Mouse (Mus musculus): Measurements from ENCODE around the gene Appbp2. TPM values are rescaled to one million over a fixed set of nuclear protein-coding genes. Genes with fewer than 3 reads are reported as not detected.

Appbp2 gene
- 45.3 and 46.5 TPM in 2 replicates for polyA plus RNA-seq (2015; fragmentation: Nextera tagmentation; extraction: Ambion mirVana)

DNA sequence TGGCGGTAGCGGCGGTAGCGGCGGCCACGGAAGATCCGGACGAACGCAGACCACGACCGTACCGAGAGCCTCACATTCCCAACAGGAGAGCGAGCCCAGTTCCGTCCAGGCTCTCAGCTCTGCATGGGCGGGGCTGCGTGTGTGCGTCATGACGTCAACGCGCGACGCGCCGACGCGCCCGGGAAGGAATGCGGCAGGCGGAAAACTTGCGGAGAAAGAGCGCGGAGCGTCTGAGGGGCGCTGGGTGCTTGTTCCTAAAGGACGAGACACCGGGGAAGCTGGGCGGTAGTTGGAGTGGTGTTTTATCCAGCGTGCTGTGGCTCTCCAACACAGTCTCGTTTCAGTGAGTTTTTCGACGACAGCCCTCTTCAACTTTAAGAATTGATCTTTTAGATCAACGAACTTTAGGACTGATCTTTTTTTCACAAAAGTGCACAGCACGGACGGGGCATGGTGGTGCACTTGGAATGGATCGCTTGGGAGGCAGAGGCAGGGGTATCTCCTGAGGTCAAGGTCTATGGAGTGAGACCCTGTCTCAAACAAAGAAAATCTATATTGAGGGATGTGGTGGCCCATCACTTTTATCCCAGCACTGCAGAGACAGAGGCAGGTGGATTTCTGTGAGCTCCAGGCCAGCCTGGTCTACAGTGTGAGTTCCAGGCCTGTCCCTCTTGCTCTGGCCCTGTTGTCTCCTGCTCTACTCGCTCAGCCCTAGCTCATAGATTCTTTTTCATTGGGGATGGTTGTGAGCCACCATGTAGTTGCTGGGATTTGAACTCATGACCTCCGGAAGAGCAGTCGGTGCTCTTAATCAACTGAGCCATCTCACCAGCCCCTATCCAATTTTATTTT is at the start of gene Appbp2:
TSS of gene Appbp2 (minus strand) at position 141 of the 852 bp plus-strand sequence.
- peak within 1 kb of the TSS; percentile 93 for H3K9ac ChIP-seq (replicated peaks)
- H3K4me1 ChIP-seq (replicated peaks): peaks cover 22% of the 10 kb centered on the region
- H3K27me3 ChIP-seq: no peaks in the 10 kb centered on the region
- peak within 1 kb of the TSS; percentile 91 for H3K4me3 ChIP-seq (replicated peaks)
- no peaks in the 10 kb centered on the region for H3K36me3 ChIP-seq
- WGBS: 5% methylated on average over 48 of the region's 48 CpGs
- peak within 1 kb of the TSS; percentile 97 for H3K4me2 ChIP-seq (replicated peaks)
- H3K9me3 ChIP-seq: no peaks in the 10 kb centered on the region
- H3K27ac ChIP-seq: peak within 1 kb of the TSS; percentile 99
- ATAC-seq: peak; percentile 98

DNA sequence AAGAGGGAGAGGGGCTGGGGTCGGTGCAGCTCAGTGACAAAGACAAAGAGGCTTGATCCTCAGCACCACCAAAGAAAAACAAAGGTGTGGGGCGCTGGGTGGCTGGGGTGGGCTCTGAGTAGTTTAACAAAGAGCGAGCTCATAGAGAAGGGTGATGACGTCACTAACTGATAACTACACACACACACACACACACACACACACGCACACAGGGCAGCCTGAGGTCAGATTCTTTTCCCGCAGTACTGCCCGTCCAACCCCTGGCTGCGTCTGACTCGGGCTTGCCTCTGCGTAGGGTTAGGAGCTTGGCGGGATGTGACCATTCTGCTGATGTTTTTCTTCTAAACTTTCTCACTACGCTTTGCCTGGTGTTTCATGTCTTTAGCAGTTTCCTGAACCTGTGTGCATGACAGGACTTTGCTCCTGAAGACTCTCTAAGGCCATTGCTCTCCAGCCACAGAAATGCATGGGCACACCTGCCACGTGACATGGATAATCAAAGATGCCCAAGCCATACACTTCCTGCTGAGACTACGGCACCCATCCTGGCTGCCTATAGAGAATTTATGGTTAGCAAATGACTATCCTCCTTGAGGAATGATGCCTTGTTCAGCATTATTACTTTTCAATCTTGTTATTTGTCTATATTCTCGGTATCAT is 46.4 kb upstream of the Appbp2 start:
- no peak overlapping the region for H3K4me2 ChIP-seq (replicated peaks)
- 80% methylated on average over 15 of the region's 15 CpGs for WGBS

GRCm38 (mm10) chr11:85278175-85278574 is 43.2 kb upstream of the Appbp2 start:
- no peak overlapping the region for H3K4me2 ChIP-seq (replicated peaks)
- H3K9me3 ChIP-seq: no peaks in the 10 kb centered on the region
- H3K4me1 ChIP-seq (replicated peaks): no peaks in the 10 kb centered on the region
- no peak overlapping the region for H3K27ac ChIP-seq
- H3K9ac ChIP-seq (replicated peaks): no peak overlapping the region
- no peak overlapping the region for H3K4me3 ChIP-seq (replicated peaks)
- H3K36me3 ChIP-seq: no peaks in the 10 kb centered on the region
- H3K27me3 ChIP-seq: no peaks in the 10 kb centered on the region
- no peak for ATAC-seq
- WGBS: 67% methylated on average over 1 of the region's 1 CpGs

More for the DNA sequence above, 46.4 kb upstream of the Appbp2 start:
- Histone ChIP-seq H3K4me1 (replicated peaks) (no peaks in the 10 kb centered on the region), H3K27me3 (no peaks in the 10 kb centered on the region), H3K4me3 (replicated peaks) (no peak overlapping the region), H3K27ac (no peak overlapping the region), H3K36me3 (no peaks in the 10 kb centered on the region), H3K9ac (replicated peaks) (no peak overlapping the region), H3K9me3 (no peaks in the 10 kb centered on the region)
- no peak for ATAC-seq

GRCm38 (mm10) chr11:85277609-85278008 is 42.7 kb upstream of the Appbp2 start:
- no peak overlapping the region for H3K4me3 ChIP-seq (replicated peaks)
- H3K27ac ChIP-seq: no peak overlapping the region
- H3K4me1 ChIP-seq (replicated peaks): no peaks in the 10 kb centered on the region
- H3K27me3 ChIP-seq: no peaks in the 10 kb centered on the region
- no peaks in the 10 kb centered on the region for H3K9me3 ChIP-seq
- H3K4me2 ChIP-seq (replicated peaks): no peak overlapping the region
- H3K36me3 ChIP-seq: no peaks in the 10 kb centered on the region
- WGBS: 77% methylated on average over 5 of the region's 5 CpGs
- no peak for ATAC-seq
- no peak overlapping the region for H3K9ac ChIP-seq (replicated peaks)

GRCm38 (mm10) chr11:85275151-85275550 is 40.2 kb upstream of the Appbp2 start:
- Histone ChIP-seq H3K4me2 (replicated peaks) (no peak overlapping the region), H3K27ac (no peak overlapping the region), H3K4me3 (replicated peaks) (no peak overlapping the region), H3K36me3 (no peaks in the 10 kb centered on the region), H3K27me3 (no peaks in the 10 kb centered on the region), H3K4me1 (replicated peaks) (no peaks in the 10 kb centered on the region), H3K9me3 (no peaks in the 10 kb centered on the region), H3K9ac (replicated peaks) (no peak overlapping the region)
- ATAC-seq: no peak
- 94% methylated on average over 5 of the region's 5 CpGs for WGBS

DNA sequence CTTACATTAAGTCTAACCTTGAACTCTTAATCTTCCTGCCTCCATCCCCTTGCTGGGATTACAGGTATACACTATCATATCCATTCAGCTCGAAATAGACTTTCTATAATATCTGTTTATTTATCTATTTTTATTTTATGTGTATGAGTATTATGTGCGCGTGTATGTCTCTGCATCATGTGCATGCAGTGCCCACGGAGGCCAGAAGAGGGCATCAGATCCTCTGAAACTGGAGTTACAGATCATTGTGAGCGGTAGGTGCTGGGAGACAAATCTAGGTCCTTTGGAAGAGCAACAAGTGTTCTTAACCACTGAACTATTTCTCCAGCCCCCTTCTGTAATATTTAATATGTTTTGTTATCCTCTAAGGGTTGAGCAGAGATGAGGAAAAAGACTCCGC is 38.4 kb upstream of the Appbp2 start:
- Histone ChIP-seq H3K4me2 (replicated peaks) (no peak overlapping the region), H3K4me1 (replicated peaks) (no peaks in the 10 kb centered on the region), H3K36me3 (no peaks in the 10 kb centered on the region), H3K9me3 (no peaks in the 10 kb centered on the region), H3K27me3 (no peaks in the 10 kb centered on the region), H3K27ac (no peak overlapping the region), H3K4me3 (replicated peaks) (no peak overlapping the region), H3K9ac (replicated peaks) (no peak overlapping the region)
- no peak for ATAC-seq
- 72% methylated on average over 6 of the region's 6 CpGs for WGBS

DNA sequence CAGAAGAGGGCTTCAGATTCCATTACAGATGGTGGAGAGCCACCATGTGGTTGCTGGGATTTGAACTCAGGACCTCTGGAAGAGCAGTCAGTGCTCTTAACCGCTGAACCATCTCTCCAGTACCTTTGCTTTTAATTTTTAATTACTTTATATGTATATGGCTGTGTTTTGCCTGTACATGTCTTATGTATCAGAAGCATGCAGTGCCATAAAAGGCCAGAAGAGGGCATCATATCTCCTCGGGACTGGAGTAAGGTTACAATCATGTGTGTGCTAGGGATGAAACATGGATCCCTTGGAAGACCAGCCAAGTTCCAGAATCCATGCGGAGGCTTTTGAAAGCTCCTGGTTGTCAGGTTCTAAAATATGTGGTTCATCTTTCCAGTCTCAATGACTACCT is 35.7 kb upstream of the Appbp2 start:
- ATAC-seq: no peak
- no peaks in the 10 kb centered on the region for H3K27me3 ChIP-seq
- no peak overlapping the region for H3K4me2 ChIP-seq (replicated peaks)
- H3K4me3 ChIP-seq (replicated peaks): no peak overlapping the region
- H3K4me1 ChIP-seq (replicated peaks): no peaks in the 10 kb centered on the region
- H3K9me3 ChIP-seq: no peaks in the 10 kb centered on the region
- no peaks in the 10 kb centered on the region for H3K36me3 ChIP-seq
- no peak overlapping the region for H3K9ac ChIP-seq (replicated peaks)
- WGBS: 60% methylated on average over 3 of the region's 3 CpGs
- no peak overlapping the region for H3K27ac ChIP-seq

DNA sequence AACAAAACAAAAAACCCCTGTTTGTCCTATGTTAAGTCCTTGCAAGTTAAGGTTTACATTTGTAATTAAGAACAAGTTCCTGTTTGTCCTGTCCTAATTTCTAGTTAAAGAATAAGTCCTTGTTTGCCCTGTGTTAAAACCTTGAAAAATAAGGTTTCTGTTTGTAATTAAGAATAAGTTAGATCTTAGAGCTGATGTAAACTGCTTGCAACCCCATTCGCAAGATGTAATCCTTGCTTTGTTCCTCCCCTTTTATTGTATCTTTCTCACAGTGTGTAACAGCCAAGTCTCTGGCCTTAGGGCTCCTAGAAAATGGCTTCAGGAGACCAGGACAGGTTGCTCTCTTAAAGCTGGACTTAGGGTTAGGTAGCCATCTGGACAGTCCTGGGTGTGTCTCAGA is 32.5 kb upstream of the Appbp2 start:
- Histone ChIP-seq H3K4me1 (replicated peaks) (no peaks in the 10 kb centered on the region), H3K9ac (replicated peaks) (no peak overlapping the region), H3K36me3 (no peaks in the 10 kb centered on the region), H3K4me3 (replicated peaks) (no peak overlapping the region), H3K27me3 (no peaks in the 10 kb centered on the region), H3K27ac (no peak overlapping the region), H3K9me3 (no peaks in the 10 kb centered on the region), H3K4me2 (replicated peaks) (no peak overlapping the region)
- ATAC-seq: no peak
- whole genome bisulfite sequencing: 66% methylated on average over 1 of the region's 1 CpGs

- Histone ChIP-seq H3K9me3 (no peaks in the 10 kb centered on the region), H3K4me3 (replicated peaks) (no peak overlapping the region), H3K27ac (no peak overlapping the region), H3K4me1 (replicated peaks) (no peaks in the 10 kb centered on the region), H3K9ac (replicated peaks) (no peak overlapping the region), H3K36me3 (no peaks in the 10 kb centered on the region), H3K27me3 (no peaks in the 10 kb centered on the region), H3K4me2 (replicated peaks) (no peak overlapping the region)
- WGBS: 61% methylated on average over 5 of the region's 5 CpGs
- ATAC-seq: no peak
Measured at GRCm38 (mm10) chr11:85264635-85265034, 29.7 kb upstream of the Appbp2 start.

GRCm38 (mm10) chr11:85261192-85261591 is 26.3 kb upstream of the Appbp2 start:
- ATAC-seq: no peak

GRCm38 (mm10) chr11:85258966-85259365 is 24.0 kb upstream of the Appbp2 start:
- Histone ChIP-seq H3K4me2 (replicated peaks) (no peak overlapping the region), H3K27me3 (no peaks in the 10 kb centered on the region), H3K4me1 (replicated peaks) (no peaks in the 10 kb centered on the region), H3K9me3 (no peaks in the 10 kb centered on the region), H3K27ac (no peak overlapping the region), H3K36me3 (no peaks in the 10 kb centered on the region), H3K4me3 (replicated peaks) (no peak overlapping the region), H3K9ac (replicated peaks) (no peak overlapping the region)
- 90% methylated on average over 11 of the region's 11 CpGs for WGBS
- ATAC-seq: no peak

More at GRCm38 (mm10) chr11:85261192-85261591, 26.3 kb upstream of the Appbp2 start:
- Histone ChIP-seq H3K9ac (replicated peaks) (no peak overlapping the region), H3K4me1 (replicated peaks) (no peaks in the 10 kb centered on the region), H3K36me3 (no peaks in the 10 kb centered on the region), H3K27me3 (no peaks in the 10 kb centered on the region), H3K9me3 (no peaks in the 10 kb centered on the region), H3K4me3 (replicated peaks) (no peak overlapping the region), H3K27ac (no peak overlapping the region), H3K4me2 (replicated peaks) (no peak overlapping the region)
- WGBS: 37% methylated on average over 7 of the region's 7 CpGs

DNA sequence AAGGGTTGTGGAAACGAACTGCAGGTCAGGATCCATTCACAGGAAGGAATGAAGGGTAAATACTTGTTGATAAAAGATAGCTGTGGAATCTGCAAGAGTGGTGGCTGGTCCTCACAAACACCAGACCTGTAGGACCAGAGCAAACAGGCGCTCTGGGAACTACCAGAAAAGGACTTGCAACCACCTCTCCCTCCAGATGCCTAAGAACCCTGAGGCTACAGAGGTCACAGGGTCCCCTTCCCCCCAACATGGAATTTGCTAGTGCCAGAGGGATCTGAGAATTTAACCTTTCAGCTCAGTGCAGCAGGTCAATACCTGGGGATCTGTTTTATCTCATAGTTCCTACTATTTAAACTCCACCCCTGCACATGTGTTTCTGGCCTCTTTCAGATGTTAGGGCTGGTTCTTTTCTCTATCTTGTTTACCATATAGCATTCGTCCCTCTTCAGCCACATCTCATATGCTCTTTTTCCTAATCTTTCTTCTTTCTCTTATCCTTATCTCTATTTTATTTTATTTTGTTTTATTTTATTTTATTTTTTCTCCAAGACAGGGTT is 20.6 kb upstream of the Appbp2 start:
- H3K36me3 ChIP-seq: no peaks in the 10 kb centered on the region
- WGBS: 66% methylated on average over 3 of the region's 3 CpGs
- no peaks in the 10 kb centered on the region for H3K9me3 ChIP-seq
- no peak overlapping the region for H3K4me3 ChIP-seq (replicated peaks)
- H3K9ac ChIP-seq (replicated peaks): no peak overlapping the region
- H3K4me2 ChIP-seq (replicated peaks): no peak overlapping the region
- no peaks in the 10 kb centered on the region for H3K4me1 ChIP-seq (replicated peaks)
- no peak for ATAC-seq
- H3K27me3 ChIP-seq: no peaks in the 10 kb centered on the region
- H3K27ac ChIP-seq: no peak overlapping the region
